Mouse (Mus musculus) intestine, postnatal 0 days (tissue): ENCODE measurements around the gene Ripor3. TPM values are rescaled to one million over a fixed set of nuclear protein-coding genes. Genes with fewer than 3 reads are reported as not detected.

ENCODE experiments used
- ATAC-seq: fragments of 200-750 bp; cut with Nextera tagmentation; 2 replicates; pipeline ENCODE4 v1.8.0; 2017; ENCODE audit warnings: mild to moderate bottlenecking, moderate TSS enrichment, moderate library complexity
- H3K27ac ChIP-seq: fragments of 300-500 bp; sonication (generic); 2 replicates; pipeline ENCODE4 v1.5.1; 2014; ENCODE audit warnings: mild to moderate bottlenecking, low read depth, low read length, moderate library complexity
- H3K27me3 ChIP-seq: fragments of 300-500 bp; sonication (generic); replicated peaks from 2 replicates; pipeline ENCODE4 v1.6.1; 2014; ENCODE audit warnings: low read length, mixed read lengths; ENCODE audit not compliant: control insufficient read depth, insufficient read depth
- H3K36me3 ChIP-seq: fragments of 300-500 bp; sonication (generic); 2 replicates; pipeline ENCODE4 v1.6.1; 2014; ENCODE audit warnings: mild to moderate bottlenecking, moderate library complexity; ENCODE audit not compliant: control insufficient read depth, insufficient read depth
- H3K4me1 ChIP-seq: fragments of 300-500 bp; sonication (generic); replicated peaks from 2 replicates; pipeline ENCODE4 v1.6.1; 2014; ENCODE audit warnings: antibody characterized with exemption, low read length, mixed read lengths; ENCODE audit not compliant: control insufficient read depth, insufficient read depth
- H3K4me2 ChIP-seq: fragments of 300-500 bp; sonication (generic); replicated peaks from 2 replicates; pipeline ENCODE4 v1.6.1; 2014; ENCODE audit warnings: low read depth, mild to moderate bottlenecking, moderate library complexity
- H3K4me3 ChIP-seq: fragments of 300-500 bp; sonication (generic); 2 replicates; pipeline ENCODE4 v1.5.1; 2014; ENCODE audit warnings: low read depth, low read length
- H3K9ac ChIP-seq: fragments of 300-500 bp; sonication (generic); 2 replicates; pipeline ENCODE4 v1.6.1; 2014; ENCODE audit warnings: mild to moderate bottlenecking, low read depth, low read length
- H3K9me3 ChIP-seq: fragments of 300-500 bp; sonication (generic); 2 replicates; pipeline ENCODE4 v1.6.1; 2016; ENCODE audit warnings: mixed run types; ENCODE audit not compliant: control insufficient read depth
- CTCF ChIP-seq: sonication (generic); IDR thresholded peaks from 2 replicates; pipeline ENCODE4 v1.5.1; 2016; ENCODE audit warnings: low read depth, mild to moderate bottlenecking, control low read depth, antibody characterized with exemption, moderate library complexity
- WGBS: fragments of 180-500 bp; shearing (Covaris S2); extraction: QIAGEN DNeasy Blood & Tissue Kit; methylation state at CpG from one replicate; pipeline ENCODE4 v1.1.7; 2014; 5-methylcytosine and 5-hydroxymethylcytosine counted together
- polyA plus RNA-seq: library from polyadenylated mRNA; unstranded; fragments of >200 nt; fragmentation: Nextera tagmentation; extraction: Ambion mirVana; gene quantifications from 2 replicates; pipeline ENCODE4 v1.2.1, GENCODE M21; 2015

Ripor3 gene
- polyA plus RNA-seq, 1 experiment from 2014 or later = 1.5 TPM

GRCm38 (mm10) chr2:168025174-168025573 lies 14.8 kb upstream of the Ripor3 start:
- Histone ChIP-seq H3K4me2 (no peak overlapping the region), H3K9me3 (no peaks in the 10 kb centered on the region), H3K27ac (peak overlapping the region; percentile 41; the same call in 1 of the 2 replicates), H3K4me1 (peaks cover 6% of the 10 kb centered on the region; the same call in 1 of the 2 replicates), H3K27me3 (no peaks in the 10 kb centered on the region), H3K36me3 (no peaks in the 10 kb centered on the region; the same call in 1 of the 2 replicates), H3K9ac (no peak overlapping the region), H3K4me3 (no peak overlapping the region)
- 54% methylated on average over 12 of the region's 12 CpGs for WGBS
- 0 out of 2 replicates have a peak, but pooled peaks have one; percentile 1 for TF ChIP-seq CTCF
- ATAC-seq = no peak

DNA sequence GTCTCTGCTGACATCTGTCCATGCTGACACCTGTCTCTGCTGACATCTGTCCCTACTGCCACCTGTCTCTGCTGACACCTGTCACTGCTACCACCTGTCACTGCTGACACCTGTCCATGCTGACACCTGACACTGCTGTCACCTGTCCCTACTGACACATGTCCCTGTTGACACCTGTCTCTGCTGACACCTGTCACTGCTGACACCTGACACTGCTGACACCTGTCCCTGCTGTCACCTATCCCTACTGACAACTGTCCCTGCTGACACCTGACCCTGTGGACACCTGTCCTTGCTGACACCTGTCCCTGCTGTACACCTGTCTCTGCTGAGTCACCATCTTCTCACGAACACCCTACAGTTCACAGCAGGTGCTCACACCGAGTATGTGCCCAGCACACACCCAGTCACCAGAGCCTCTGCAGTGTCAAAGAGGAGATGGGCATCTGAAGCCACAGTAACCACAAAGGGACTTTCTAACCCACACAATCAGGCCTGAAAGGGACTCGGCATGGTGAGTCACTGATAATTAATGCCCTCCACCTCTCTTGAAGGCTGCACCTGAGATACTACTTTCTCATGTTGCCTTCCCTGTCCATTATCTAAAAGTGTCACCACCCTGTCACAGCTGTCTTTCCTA lies 13.5 kb upstream of the Ripor3 start:
- Histone ChIP-seq H3K4me1 (peaks cover 6% of the 10 kb centered on the region; the same call in 1 of the 2 replicates), H3K4me3 (no peak overlapping the region), H3K9me3 (no peaks in the 10 kb centered on the region), H3K27me3 (no peaks in the 10 kb centered on the region), H3K9ac (no peak overlapping the region), H3K36me3 (no peaks in the 10 kb centered on the region; the same call in 1 of the 2 replicates), H3K27ac (no peak overlapping the region), H3K4me2 (no peak overlapping the region)
- WGBS = 34% methylated on average over 3 of the region's 3 CpGs
- peak; percentile 10; the same call in 1 of the 2 replicates for ATAC-seq
- no peak for TF ChIP-seq CTCF

DNA sequence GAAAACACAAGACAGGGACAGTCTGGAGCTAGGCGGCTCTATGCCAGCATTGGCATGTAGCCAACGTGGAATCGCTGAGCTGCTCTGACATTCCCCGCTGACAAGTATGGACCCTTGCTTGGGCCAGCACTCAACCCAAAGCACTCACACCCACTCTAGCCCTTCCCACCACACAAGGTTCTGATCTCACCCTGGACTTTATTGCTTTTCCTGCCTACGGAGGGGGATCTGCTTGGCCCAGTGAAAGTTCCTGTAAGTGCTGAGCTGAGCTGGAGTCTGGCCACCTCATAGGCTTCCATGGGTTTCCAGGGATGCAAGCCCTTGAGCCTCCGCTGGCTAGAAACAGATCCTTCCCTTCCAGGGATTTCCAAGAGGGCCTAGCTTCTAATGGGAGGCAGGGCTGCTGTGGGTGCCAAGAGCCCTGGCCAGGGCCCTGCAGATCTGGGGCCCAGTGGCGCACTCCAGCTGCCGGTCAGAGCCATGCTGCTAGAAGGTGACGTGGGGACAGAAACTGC lies 8.8 kb upstream of the Ripor3 start:
- no peaks in the 10 kb centered on the region for H3K36me3 ChIP-seq
- no peaks in the 10 kb centered on the region for H3K27me3 ChIP-seq
- 56% methylated on average over 9 of the region's 9 CpGs for WGBS
- no peak overlapping the region for H3K27ac ChIP-seq
- ATAC-seq = no peak
- no peak overlapping the region for H3K4me2 ChIP-seq
- H3K4me3 ChIP-seq = no peak overlapping the region
- peak; percentile 27 for TF ChIP-seq CTCF
- H3K4me1 ChIP-seq = peaks cover 7% of the 10 kb centered on the region
- H3K9me3 ChIP-seq = no peaks in the 10 kb centered on the region
- H3K9ac ChIP-seq = no peak overlapping the region

DNA sequence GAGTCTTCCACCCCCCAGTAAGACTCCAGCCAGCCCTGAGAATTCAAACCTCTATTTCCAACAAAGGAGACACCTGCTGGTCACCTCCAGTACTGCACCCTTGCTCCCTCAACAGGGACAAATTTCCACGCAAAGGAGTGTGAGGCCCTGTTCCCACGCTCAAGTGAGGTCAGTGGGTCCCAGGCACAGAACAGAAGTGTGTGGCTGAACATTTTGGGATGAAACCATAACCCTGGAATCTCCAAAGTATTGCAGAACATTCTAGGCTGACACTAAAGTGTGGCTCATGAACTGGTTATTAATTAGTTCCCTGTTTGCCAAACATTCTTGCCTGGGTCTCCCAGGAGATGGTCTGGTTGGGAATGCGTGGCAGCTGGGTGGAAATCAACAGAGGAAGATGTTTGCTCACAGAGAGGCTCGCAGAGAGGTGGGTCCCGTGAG lies 6.6 kb upstream of the Ripor3 start:
- no peaks in the 10 kb centered on the region for H3K27me3 ChIP-seq
- no peak overlapping the region for H3K27ac ChIP-seq
- no peak overlapping the region for H3K9ac ChIP-seq
- ATAC-seq = no peak
- WGBS = 11% methylated on average over 5 of the region's 5 CpGs
- no peaks in the 10 kb centered on the region for H3K9me3 ChIP-seq
- H3K4me3 ChIP-seq = no peak overlapping the region
- H3K4me1 ChIP-seq = peaks cover 7% of the 10 kb centered on the region
- peak; percentile 84 for TF ChIP-seq CTCF
- H3K4me2 ChIP-seq = no peak overlapping the region
- no peaks in the 10 kb centered on the region for H3K36me3 ChIP-seq

- 29% methylated on average over 11 of the region's 11 CpGs for whole genome bisulfite sequencing
- Histone ChIP-seq H3K27ac (no peak overlapping the region), H3K36me3 (no peaks in the 10 kb centered on the region), H3K9ac (no peak overlapping the region), H3K4me1 (peaks cover 11% of the 10 kb centered on the region), H3K27me3 (no peaks in the 10 kb centered on the region), H3K4me3 (no peak overlapping the region), H3K4me2 (no peak overlapping the region), H3K9me3 (no peaks in the 10 kb centered on the region)
- TF ChIP-seq CTCF = no peak
- no peak for ATAC-seq
Observed at GRCm38 (mm10) chr2:168010893-168011292, 475 bp upstream of the Ripor3 start.

GRCm38 (mm10) chr2:168008132-168008531 lies 2.3 kb downstream of the Ripor3 start:
- 92% methylated on average over 3 of the region's 3 CpGs for WGBS
- no peak for ATAC-seq
- TF ChIP-seq CTCF = no peak

More at GRCm38 (mm10) chr2:168008132-168008531, 2.3 kb downstream of the Ripor3 start:
- H3K27ac ChIP-seq = no peak overlapping the region
- no peaks in the 10 kb centered on the region for H3K9me3 ChIP-seq
- no peaks in the 10 kb centered on the region for H3K36me3 ChIP-seq
- H3K4me2 ChIP-seq = no peak overlapping the region
- H3K4me1 ChIP-seq = peaks cover 14% of the 10 kb centered on the region
- H3K27me3 ChIP-seq = no peaks in the 10 kb centered on the region
- no peak overlapping the region for H3K4me3 ChIP-seq
- H3K9ac ChIP-seq = no peak overlapping the region
